Mouse (Mus musculus) neural tube, embryonic 13.5 days (tissue): ENCODE data around the gene Uqcrc2. TPM values are rescaled to one million over a fixed set of nuclear protein-coding genes. Genes with fewer than 3 reads are reported as not detected.

ENCODE experiments used
- ATAC-seq: fragments of 200-750 bp; cut with Nextera tagmentation; 2 replicates; pipeline ENCODE4 v1.8.0; 2017; ENCODE audit warnings: low read depth, mild to moderate bottlenecking, moderate TSS enrichment, moderate library complexity
- H3K27ac ChIP-seq: fragments of 300-500 bp; sonication (generic); replicated peaks from 2 replicates; pipeline ENCODE4 v1.5.1; 2015; ENCODE audit warnings: moderate library complexity, mild to moderate bottlenecking, inconsistent platforms
- H3K27me3 ChIP-seq: fragments of 300-500 bp; sonication (generic); 2 replicates; pipeline ENCODE4 v1.6.1; 2015; ENCODE audit warnings: mild to moderate bottlenecking, inconsistent platforms
- H3K36me3 ChIP-seq: fragments of 300-500 bp; sonication (generic); 2 replicates; pipeline ENCODE4 v1.6.1; 2015; ENCODE audit warnings: mild to moderate bottlenecking, inconsistent platforms
- H3K4me1 ChIP-seq: fragments of 300-500 bp; sonication (generic); replicated peaks from 2 replicates; pipeline ENCODE4 v1.6.1; 2015; ENCODE audit warnings: inconsistent platforms
- H3K4me2 ChIP-seq: fragments of 300-500 bp; sonication (generic); 2 replicates; pipeline ENCODE4 v1.6.1; 2015; ENCODE audit warnings: inconsistent platforms, mild to moderate bottlenecking, moderate library complexity
- H3K4me3 ChIP-seq: fragments of 300-500 bp; sonication (generic); 2 replicates; pipeline ENCODE4 v1.5.1; 2015; ENCODE audit warnings: mild to moderate bottlenecking, inconsistent platforms
- H3K9ac ChIP-seq: fragments of 300-500 bp; sonication (generic); 2 replicates; pipeline ENCODE4 v1.6.1; 2015; ENCODE audit warnings: moderate library complexity, mild to moderate bottlenecking, inconsistent platforms
- H3K9me3 ChIP-seq: fragments of 300-500 bp; sonication (generic); 2 replicates; pipeline ENCODE4 v1.6.1; 2016; ENCODE audit warnings: inconsistent platforms
- WGBS: fragments of 180-500 bp; shearing (Covaris S2); methylation state at CpG from one replicate; pipeline ENCODE4 v1.1.7; 2015; 5-methylcytosine and 5-hydroxymethylcytosine counted together
- polyA plus RNA-seq: library from polyadenylated mRNA; unstranded; fragments of >200 nt; fragmentation: Nextera tagmentation; extraction: Ambion mirVana; gene quantifications from 2 replicates; pipeline ENCODE4 v1.2.1, GENCODE M21; 2015

Uqcrc2 gene
- polyA plus RNA-seq, 1 experiment from 2014 or later: 221 TPM

GRCm38 (mm10) chr7:120695641-120696040 lies 60.7 kb downstream of the Uqcrc2 start:
- no peaks in the 10 kb centered on the region for H3K27me3 ChIP-seq
- WGBS: 31% methylated on average over 1 of the region's 1 CpGs
- H3K4me1 ChIP-seq: peaks cover 5% of the 10 kb centered on the region
- no peaks in the 10 kb centered on the region for H3K9me3 ChIP-seq
- no peak overlapping the region for H3K4me2 ChIP-seq
- H3K4me3 ChIP-seq: no peak overlapping the region
- no peak for ATAC-seq
- H3K27ac ChIP-seq: no peak overlapping the region
- peaks cover 6% of the 10 kb centered on the region; the same call in 1 of the 2 replicates for H3K36me3 ChIP-seq
- no peak overlapping the region for H3K9ac ChIP-seq

DNA sequence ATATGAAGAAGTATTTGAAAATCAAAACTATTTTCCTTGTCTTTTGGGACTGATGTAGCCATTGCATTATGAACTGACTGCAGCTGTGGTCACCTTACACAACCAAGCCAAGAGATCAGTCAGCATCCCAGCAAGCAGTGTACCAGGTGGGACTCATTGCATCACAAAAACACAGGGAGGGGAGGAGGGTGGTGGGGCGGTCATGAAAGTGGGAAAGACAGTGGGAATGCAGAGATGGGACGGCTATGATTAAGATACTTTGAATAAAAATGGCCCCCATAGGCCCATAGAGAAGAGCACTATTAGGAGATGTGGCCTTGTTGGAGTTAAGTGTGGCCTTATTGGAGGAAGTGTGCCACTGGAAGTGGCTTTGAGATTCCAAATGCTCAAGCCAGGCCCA lies 61.4 kb downstream of the Uqcrc2 start:
- WGBS: 72% methylated on average over 2 of the region's 2 CpGs
- Histone ChIP-seq H3K36me3 (peaks cover 6% of the 10 kb centered on the region; the same call in 1 of the 2 replicates), H3K9me3 (no peaks in the 10 kb centered on the region), H3K27me3 (no peaks in the 10 kb centered on the region), H3K4me3 (no peak overlapping the region), H3K4me1 (peaks cover 5% of the 10 kb centered on the region), H3K9ac (no peak overlapping the region), H3K4me2 (no peak overlapping the region), H3K27ac (no peak overlapping the region)
- ATAC-seq: no peak

- Histone ChIP-seq H3K9me3 (no peaks in the 10 kb centered on the region), H3K4me3 (no peak overlapping the region), H3K27ac (no peak overlapping the region), H3K36me3 (no peaks in the 10 kb centered on the region), H3K27me3 (no peaks in the 10 kb centered on the region), H3K4me2 (no peak overlapping the region), H3K4me1 (peaks cover 5% of the 10 kb centered on the region), H3K9ac (no peak overlapping the region)
- 91% methylated on average over 6 of the region's 6 CpGs for WGBS
- ATAC-seq: no peak
Measured at GRCm38 (mm10) chr7:120699586-120699985, 64.6 kb downstream of the Uqcrc2 start.

- ATAC-seq: no peak
- 80% methylated on average over 3 of the region's 3 CpGs for WGBS
- H3K9me3 ChIP-seq: no peaks in the 10 kb centered on the region
- H3K4me1 ChIP-seq: no peaks in the 10 kb centered on the region
- H3K4me3 ChIP-seq: no peak overlapping the region
- H3K36me3 ChIP-seq: no peaks in the 10 kb centered on the region
- no peak overlapping the region for H3K27ac ChIP-seq
- no peaks in the 10 kb centered on the region for H3K27me3 ChIP-seq
- H3K4me2 ChIP-seq: no peak overlapping the region
- no peak overlapping the region for H3K9ac ChIP-seq
Measured at GRCm38 (mm10) chr7:120703888-120704287, 68.9 kb downstream of the Uqcrc2 start.

Other genes starting within 250 kb of the Uqcrc2 start
- not detected in 2 replicates for gene Abca16, start 225.5 kb upstream of the Uqcrc2 start, polyA plus RNA-seq
- 0.33 and 0.39 TPM in 2 replicates for gene Pdzd9, start 35.2 kb downstream of the Uqcrc2 start, polyA plus RNA-seq
- gene Mosmo, start 42.4 kb downstream of the Uqcrc2 start, polyA plus RNA-seq: 13.8 and 17.6 TPM in 2 replicates
- 0.39 and 0.42 TPM in 2 replicates for gene Vwa3a, start 104.1 kb downstream of the Uqcrc2 start, polyA plus RNA-seq
- not detected in 2 replicates for gene Gm5737, start 177.2 kb downstream of the Uqcrc2 start, polyA plus RNA-seq
- gene Eef2k, start 207.7 kb downstream of the Uqcrc2 start, polyA plus RNA-seq: 29.2 and 34.1 TPM in 2 replicates